Mouse (Mus musculus) cortical plate, adult 2 months (tissue): ENCODE measurements around the gene Pkd1l1. TPM values are rescaled to one million over a fixed set of nuclear protein-coding genes. Genes with fewer than 3 reads are reported as not detected.

Experiments used
- H3K27ac ChIP-seq: fragments of 200-500 bp; 2 replicates; pipeline ENCODE4 v1.5.1; 2012; ENCODE audit warnings: low read length, control low read depth, inconsistent platforms; ENCODE audit not compliant: insufficient read depth
- H3K4me1 ChIP-seq: fragments of 200-500 bp; 2 replicates; pipeline ENCODE4 v1.6.1; 2011; ENCODE audit warnings: low read length; ENCODE audit not compliant: control insufficient read depth, insufficient read depth
- H3K4me3 ChIP-seq: fragments of 200-500 bp; 2 replicates; pipeline ENCODE4 v1.5.1; 2011; ENCODE audit warnings: mild to moderate bottlenecking, low read length, control low read depth; ENCODE audit not compliant: insufficient read depth
- CTCF ChIP-seq: fragments of 200-500 bp; IDR thresholded peaks from 2 replicates; pipeline ENCODE4 v1.5.1; 2011; ENCODE audit warnings: mild to moderate bottlenecking, control low read depth, low read length; ENCODE audit not compliant: insufficient read depth; ENCODE audit errors: extremely low read depth
- POLR2A ChIP-seq: fragments of 200-500 bp; IDR thresholded peaks from 2 replicates; pipeline ENCODE4 v1.6.1; 2011; ENCODE audit warnings: mild to moderate bottlenecking, low read length, control low read depth; ENCODE audit not compliant: insufficient read depth; ENCODE audit errors: extremely low read depth
- polyA plus RNA-seq: library from polyadenylated mRNA; depleted of rRNA; stranded (reverse); fragments of >200 nt; gene quantifications from 2 replicates; pipeline ENCODE4 v1.2.3, GENCODE M21; 2012

Gene Pkd1l1
- polyA plus RNA-seq, 1 experiment: 0.06 TPM

- no peak overlapping the region for H3K27ac ChIP-seq
- H3K4me3 ChIP-seq: no peak overlapping the region
- no peak for TF ChIP-seq POLR2A
- no peaks in the 10 kb centered on the region for H3K4me1 ChIP-seq
Observed at GRCm38 (mm10) chr11:8948871-8949270, 24.2 kb downstream of the Pkd1l1 start.

DNA sequence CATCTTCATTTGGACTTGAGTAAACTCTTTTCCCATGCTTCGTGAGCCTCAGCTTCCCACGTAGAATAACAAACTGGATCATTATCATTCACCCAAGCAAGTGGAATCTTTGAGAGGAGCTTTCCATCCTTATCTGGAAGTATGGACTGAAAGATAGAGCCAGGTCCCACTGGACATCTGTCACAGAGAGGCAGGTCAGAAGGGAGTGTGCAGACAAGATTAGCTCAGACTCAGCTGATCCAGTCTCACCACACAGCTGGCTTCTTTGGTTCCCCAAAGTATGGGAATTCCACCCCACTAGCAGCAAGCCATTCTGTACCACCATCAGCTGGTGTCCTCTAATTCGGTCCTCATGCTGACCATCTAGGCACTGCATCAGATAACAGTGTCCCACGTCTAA is 29.0 kb downstream of the Pkd1l1 start:
- no peak overlapping the region for H3K4me3 ChIP-seq
- no peak overlapping the region for H3K27ac ChIP-seq
- no peaks in the 10 kb centered on the region for H3K4me1 ChIP-seq
- TF ChIP-seq POLR2A (no peak), CTCF (no peak)

GRCm38 (mm10) chr11:8942446-8942845 is 30.6 kb downstream of the Pkd1l1 start:
- H3K4me3 ChIP-seq: no peak overlapping the region
- TF ChIP-seq POLR2A (no peak), CTCF (no peak)
- H3K27ac ChIP-seq: no peak overlapping the region
- no peaks in the 10 kb centered on the region for H3K4me1 ChIP-seq

DNA sequence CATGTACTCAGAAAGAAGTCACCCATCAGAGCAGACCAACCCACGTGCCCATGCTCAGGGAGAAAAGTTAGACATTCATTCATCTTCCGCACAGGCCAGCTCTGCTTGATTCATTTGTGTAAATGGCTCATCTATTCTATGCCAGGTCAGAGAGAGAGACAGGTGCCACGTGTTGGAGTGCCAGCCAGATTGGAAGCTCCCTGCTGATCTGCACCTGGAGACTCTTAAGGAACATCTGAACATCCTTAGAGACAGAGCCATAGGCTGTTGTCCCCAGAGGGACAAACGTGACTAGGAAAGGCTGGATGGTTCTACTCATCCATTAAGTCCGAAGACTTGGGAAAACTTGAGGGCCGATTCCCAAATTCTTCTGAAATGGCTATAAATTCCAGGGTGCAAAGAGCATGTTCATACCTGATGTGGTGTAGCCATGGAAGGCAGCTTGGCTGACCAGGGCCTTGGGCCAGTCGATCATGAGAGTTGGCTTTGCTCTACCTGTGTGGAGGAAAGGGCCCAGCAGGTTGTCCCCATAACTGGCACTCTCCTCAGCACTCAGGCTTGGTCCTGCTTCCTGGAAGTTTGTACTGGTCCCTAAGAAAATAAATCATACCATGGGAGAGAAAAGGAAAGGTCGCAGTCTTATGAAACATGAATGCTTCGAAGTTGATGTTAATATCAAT is 36.5 kb downstream of the Pkd1l1 start:
- Histone ChIP-seq H3K4me3 (no peak overlapping the region), H3K4me1 (no peaks in the 10 kb centered on the region), H3K27ac (no peak overlapping the region)
- TF ChIP-seq CTCF: no peak
- no peak for TF ChIP-seq POLR2A

DNA sequence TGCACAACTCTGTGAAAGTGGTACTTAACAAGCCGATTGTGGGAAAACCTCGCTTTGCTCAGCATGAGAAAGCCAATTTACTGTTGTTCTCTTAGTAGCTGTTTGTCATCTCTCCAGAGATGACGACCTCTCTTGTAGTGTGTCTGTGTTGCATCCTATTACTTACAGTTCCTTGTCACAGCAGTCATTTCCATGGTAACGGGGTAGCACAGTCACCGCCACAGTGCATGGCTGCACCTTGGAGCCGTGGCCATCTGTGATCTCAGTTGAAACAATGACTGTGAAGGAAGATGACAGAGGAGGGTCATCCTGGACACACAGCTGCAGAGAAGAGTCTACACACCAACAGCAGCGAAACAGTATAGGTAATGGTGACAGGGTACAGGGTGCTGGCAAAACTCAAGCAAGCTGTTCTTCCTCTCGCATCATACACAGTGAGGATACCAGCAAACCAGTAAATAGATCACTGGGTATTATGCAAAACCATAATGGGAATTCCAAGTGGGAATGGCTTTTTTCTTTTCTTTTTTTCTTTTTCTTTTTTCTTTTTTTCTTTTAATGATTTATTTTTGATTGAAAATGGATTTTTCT is 56.9 kb downstream of the Pkd1l1 start:
- TF ChIP-seq POLR2A (no peak), CTCF (no peak)
- H3K4me1 ChIP-seq: 0 out of 2 replicates have a peak, but pooled peaks cover 2% of the 10 kb centered on the region
- no peak overlapping the region for H3K4me3 ChIP-seq
- H3K27ac ChIP-seq: no peak overlapping the region

- TF ChIP-seq CTCF: no peak
- Histone ChIP-seq H3K27ac (no peak overlapping the region), H3K4me1 (no peaks in the 10 kb centered on the region), H3K4me3 (no peak overlapping the region)
Observed at GRCm38 (mm10) chr11:8882793-8883192, 90.3 kb downstream of the Pkd1l1 start.

DNA sequence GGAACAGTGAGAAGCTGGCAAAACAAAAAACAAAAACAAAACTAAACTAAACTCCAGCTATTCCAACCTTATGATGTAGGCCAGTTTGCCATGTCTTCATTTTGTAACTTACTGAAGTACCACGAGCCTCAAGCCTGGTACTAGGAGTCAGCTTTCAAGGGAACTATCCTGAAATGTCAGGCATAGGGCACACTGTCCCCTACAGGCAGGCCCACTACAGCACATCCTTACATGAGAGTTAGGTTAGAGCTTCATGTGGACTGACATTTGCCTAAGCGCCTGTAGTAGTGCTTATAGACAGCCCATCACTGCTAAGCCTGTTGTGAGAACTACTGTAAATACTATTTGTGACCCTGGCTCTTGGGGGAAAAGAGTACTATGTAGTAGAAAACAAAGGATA is 91.5 kb downstream of the Pkd1l1 start:
- Histone ChIP-seq H3K4me3 (no peak overlapping the region), H3K4me1 (no peaks in the 10 kb centered on the region), H3K27ac (no peak overlapping the region)
- TF ChIP-seq POLR2A (no peak), CTCF (peak; percentile 23; the same call in 1 of the 2 replicates)

DNA sequence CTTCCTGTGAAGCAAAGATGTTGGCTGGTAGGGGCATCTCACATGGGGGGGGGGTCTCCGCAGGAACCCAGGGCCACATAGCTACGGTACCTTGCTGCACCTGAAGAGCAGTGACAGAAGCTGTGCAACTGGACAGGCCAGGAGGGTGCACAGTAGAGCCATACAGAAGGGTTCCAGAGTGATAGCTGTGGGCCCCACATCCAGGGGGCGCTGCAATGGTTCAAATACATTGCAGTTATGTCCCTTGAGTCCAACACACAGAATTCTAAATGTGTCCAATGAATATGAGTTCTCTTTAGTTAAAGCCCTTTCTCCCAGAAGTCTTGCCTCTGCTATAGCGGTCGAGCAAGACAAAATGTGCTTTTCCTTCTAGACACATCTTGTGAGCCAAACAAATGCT is 103.0 kb downstream of the Pkd1l1 start:
- Histone ChIP-seq H3K4me3 (no peak overlapping the region), H3K4me1 (no peaks in the 10 kb centered on the region), H3K27ac (no peak overlapping the region)
- no peak for TF ChIP-seq POLR2A
- TF ChIP-seq CTCF: no peak

DNA sequence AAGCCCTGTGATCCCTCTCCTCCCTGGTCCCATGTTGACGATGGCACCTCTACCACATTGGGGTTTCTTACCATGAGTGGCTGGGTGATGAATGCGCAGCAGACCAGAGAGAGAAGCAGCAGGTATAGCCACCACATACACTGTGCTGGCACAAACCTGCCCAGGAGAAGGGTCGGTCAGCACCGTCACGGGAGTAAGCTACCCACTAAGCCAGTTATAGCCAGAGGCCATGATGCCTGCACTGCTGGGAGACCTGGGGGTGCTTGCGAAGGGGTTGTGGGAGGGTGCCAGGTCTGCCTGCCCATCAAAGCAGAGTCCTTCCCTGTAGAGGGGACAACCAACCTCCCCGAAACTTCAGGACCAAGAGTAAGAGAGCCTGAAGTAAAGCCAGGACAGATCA is 107.0 kb downstream of the Pkd1l1 start:
- Histone ChIP-seq H3K4me1 (no peaks in the 10 kb centered on the region), H3K27ac (no peak overlapping the region), H3K4me3 (no peak overlapping the region)
- TF ChIP-seq CTCF (no peak), POLR2A (no peak)

DNA sequence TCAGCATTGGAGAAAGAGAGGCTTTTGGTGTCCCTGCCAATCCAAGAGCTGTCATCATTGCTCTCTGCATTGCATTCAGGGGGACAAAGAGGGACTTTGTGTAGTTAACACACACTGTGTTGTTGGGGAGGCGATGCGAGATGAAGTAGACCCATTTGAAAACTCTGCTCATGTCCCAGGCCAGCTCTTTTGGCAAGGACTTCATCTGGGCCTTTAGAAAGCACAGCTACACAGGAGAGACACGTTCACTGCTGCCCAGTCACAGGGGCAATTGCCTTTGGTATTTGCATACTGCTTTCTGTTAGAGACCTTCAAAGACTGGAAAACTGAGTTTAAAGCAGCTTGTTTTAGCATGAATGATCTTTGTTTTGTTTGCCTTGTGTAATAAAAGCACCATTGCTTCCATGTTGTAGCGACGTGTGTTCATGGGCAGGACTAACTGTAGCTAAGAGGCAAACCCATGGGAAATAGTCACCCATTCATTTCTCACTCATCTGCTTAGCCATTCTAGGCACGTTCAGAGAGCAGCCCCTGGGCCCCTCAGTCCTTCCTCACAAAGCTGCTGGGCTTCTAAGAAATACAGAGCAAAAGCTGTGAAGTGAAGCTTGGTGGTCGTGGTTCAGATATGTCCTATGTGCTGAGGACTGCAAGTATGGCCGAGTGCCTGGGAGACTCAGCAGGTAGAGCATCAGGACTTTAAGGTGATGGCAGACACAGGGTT is 109.0 kb downstream of the Pkd1l1 start:
- Histone ChIP-seq H3K27ac (no peak overlapping the region), H3K4me3 (no peak overlapping the region), H3K4me1 (no peaks in the 10 kb centered on the region)
- no peak for TF ChIP-seq POLR2A
- no peak for TF ChIP-seq CTCF
